Mouse (Mus musculus) lung, postnatal 0 days (tissue): Measurements from ENCODE around the gene Actn1. TPM values are rescaled to one million over a fixed set of nuclear protein-coding genes. Genes with fewer than 3 reads are reported as not detected.

ENCODE experiments used
- ATAC-seq: fragments of 200-750 bp; cut with Nextera tagmentation; 2 replicates; pipeline ENCODE4 v1.8.0; 2017; ENCODE audit warnings: moderate library complexity
- DNase-seq: peaks from one replicate; pipeline ENCODE4 v3.0.0-alpha.2; 2016; ENCODE audit warnings: low spot score
- H3K27ac ChIP-seq: fragments of 300-500 bp; sonication (generic); 2 replicates; pipeline ENCODE4 v1.5.1; 2014; ENCODE audit warnings: antibody characterized with exemption, mild to moderate bottlenecking, low read length, mixed read lengths
- H3K27me3 ChIP-seq: fragments of 300-500 bp; sonication (generic); replicated peaks from 2 replicates; pipeline ENCODE4 v1.6.1; 2014; ENCODE audit warnings: low read length, mixed read lengths; ENCODE audit not compliant: insufficient read depth
- H3K36me3 ChIP-seq: fragments of 300-500 bp; sonication (generic); 2 replicates; pipeline ENCODE4 v1.6.1; 2014; ENCODE audit warnings: low read length, mixed read lengths; ENCODE audit not compliant: insufficient read depth
- H3K4me1 ChIP-seq: fragments of 300-500 bp; sonication (generic); 2 replicates; pipeline ENCODE4 v1.6.1; 2014; ENCODE audit warnings: antibody characterized with exemption, low read depth, low read length, mixed read lengths; ENCODE audit not compliant: insufficient read depth
- H3K4me2 ChIP-seq: fragments of 300-500 bp; sonication (generic); replicated peaks from 2 replicates; pipeline ENCODE4 v1.6.1; 2014; ENCODE audit warnings: low read depth, mild to moderate bottlenecking, low read length, moderate library complexity, mixed read lengths
- H3K4me3 ChIP-seq: fragments of 300-500 bp; sonication (generic); 2 replicates; pipeline ENCODE4 v1.5.1; 2014; ENCODE audit warnings: low read depth, low read length
- H3K9ac ChIP-seq: fragments of 300-500 bp; sonication (generic); replicated peaks from 2 replicates; pipeline ENCODE4 v1.6.1; 2014; ENCODE audit warnings: low read depth, mild to moderate bottlenecking
- H3K9me3 ChIP-seq: fragments of 300-500 bp; sonication (generic); 2 replicates; pipeline ENCODE4 v1.6.1; 2016; ENCODE audit warnings: low read length, mixed read lengths
- CTCF ChIP-seq: IDR thresholded peaks from 2 replicates; pipeline ENCODE4 v1.5.1; 2016; ENCODE audit warnings: antibody characterized with exemption, mild to moderate bottlenecking
- EP300 ChIP-seq: IDR thresholded peaks from 2 replicates; pipeline ENCODE4 v1.6.1; 2016; ENCODE audit warnings: antibody characterized with exemption, mild to moderate bottlenecking, control low read depth
- WGBS: fragments of 180-500 bp; shearing (Covaris S2); extraction: QIAGEN DNeasy Blood & Tissue Kit; methylation state at CpG from one replicate; pipeline ENCODE4 v1.1.7; 2014; 5-methylcytosine and 5-hydroxymethylcytosine counted together
- polyA plus RNA-seq: library from polyadenylated mRNA; unstranded; fragments of >200 nt; fragmentation: Nextera tagmentation; extraction: Ambion mirVana; gene quantifications from 2 replicates; pipeline ENCODE4 v1.2.1, GENCODE M21; 2015

The Actn1 gene
- polyA plus RNA-seq, 1 experiment from 2014 or later: 30.0 TPM

- Histone ChIP-seq H3K36me3 (no peaks in the 10 kb centered on the region), H3K9ac (no peak overlapping the region), H3K4me1 (peaks cover 25% of the 10 kb centered on the region), H3K4me3 (no peak overlapping the region), H3K27ac (peak overlapping the region; percentile 99), H3K27me3 (no peaks in the 10 kb centered on the region), H3K4me2 (no peak overlapping the region), H3K9me3 (no peaks in the 10 kb centered on the region)
- ATAC-seq (no peak), DNase-seq (peak; percentile 62)
- 93% methylated on average over 8 of the region's 8 CpGs for WGBS
- TF ChIP-seq EP300: no peak
- peak; percentile 67 for TF ChIP-seq CTCF
Measured at GRCm38 (mm10) chr12:80129531-80129930, 130.6 kb downstream of the Actn1 start.

GRCm38 (mm10) chr12:80127191-80127762 is 132.9 kb downstream of the Actn1 start:
- peak; percentile 4; the same call in 1 of the 2 replicates for ATAC-seq
- Histone ChIP-seq H3K4me2 (no peak overlapping the region), H3K9me3 (no peaks in the 10 kb centered on the region), H3K27ac (no peak overlapping the region), H3K4me3 (no peak overlapping the region), H3K4me1 (peaks cover 46% of the 10 kb centered on the region), H3K36me3 (no peaks in the 10 kb centered on the region), H3K9ac (no peak overlapping the region), H3K27me3 (no peaks in the 10 kb centered on the region)
- DNase-seq: peak; percentile 67
- WGBS: 72% methylated on average over 5 of the region's 5 CpGs
- TF ChIP-seq CTCF: no peak
- TF ChIP-seq EP300: no peak

- H3K9me3 ChIP-seq: no peaks in the 10 kb centered on the region
- TF ChIP-seq CTCF (no peak), EP300 (no peak)
- 84% methylated on average over 5 of the region's 5 CpGs for WGBS
- no peaks in the 10 kb centered on the region for H3K36me3 ChIP-seq
- H3K27ac ChIP-seq: no peak overlapping the region
- H3K4me2 ChIP-seq: no peak overlapping the region
- H3K9ac ChIP-seq: no peak overlapping the region
- DNase-seq: no peak
- peaks cover 39% of the 10 kb centered on the region for H3K4me1 ChIP-seq
- ATAC-seq: no peak
- no peak overlapping the region for H3K4me3 ChIP-seq
- no peaks in the 10 kb centered on the region for H3K27me3 ChIP-seq
Measured at GRCm38 (mm10) chr12:80125316-80125715, 134.9 kb downstream of the Actn1 start.

GRCm38 (mm10) chr12:80124756-80125155 is 135.4 kb downstream of the Actn1 start:
- H3K4me1 ChIP-seq: peaks cover 33% of the 10 kb centered on the region

GRCm38 (mm10) chr12:80124211-80124610 is 136.0 kb downstream of the Actn1 start:
- Histone ChIP-seq H3K9ac (no peak overlapping the region), H3K9me3 (no peaks in the 10 kb centered on the region), H3K36me3 (no peaks in the 10 kb centered on the region), H3K4me2 (no peak overlapping the region), H3K4me3 (no peak overlapping the region), H3K27me3 (no peaks in the 10 kb centered on the region), H3K27ac (peak overlapping the region; percentile 43), H3K4me1 (peaks cover 30% of the 10 kb centered on the region)
- DNase-seq (no peak), ATAC-seq (no peak)
- TF ChIP-seq CTCF (no peak), EP300 (no peak)
- WGBS: 48% methylated on average over 3 of the region's 3 CpGs

More at GRCm38 (mm10) chr12:80124756-80125155, 135.4 kb downstream of the Actn1 start:
- Histone ChIP-seq H3K9ac (no peak overlapping the region), H3K36me3 (no peaks in the 10 kb centered on the region), H3K4me2 (no peak overlapping the region), H3K9me3 (no peaks in the 10 kb centered on the region), H3K27me3 (no peaks in the 10 kb centered on the region), H3K27ac (no peak overlapping the region), H3K4me3 (no peak overlapping the region)
- ATAC-seq (no peak), DNase-seq (no peak)
- TF ChIP-seq CTCF (no peak), EP300 (no peak)
- WGBS: 62% methylated on average over 3 of the region's 3 CpGs

GRCm38 (mm10) chr12:80123227-80123803 is 136.9 kb downstream of the Actn1 start:
- no peaks in the 10 kb centered on the region for H3K27me3 ChIP-seq
- peak overlapping the region; percentile 78 for H3K27ac ChIP-seq
- no peak overlapping the region for H3K4me2 ChIP-seq
- TF ChIP-seq EP300 (peak; percentile 77), CTCF (no peak)
- no peak overlapping the region for H3K4me3 ChIP-seq
- 15% methylated on average over 4 of the region's 4 CpGs for WGBS
- peak; percentile 87 for ATAC-seq
- DNase-seq: peak; percentile 89
- no peaks in the 10 kb centered on the region for H3K9me3 ChIP-seq
- H3K9ac ChIP-seq: no peak overlapping the region
- H3K36me3 ChIP-seq: no peaks in the 10 kb centered on the region
- H3K4me1 ChIP-seq: peaks cover 30% of the 10 kb centered on the region
